Mouse (Mus musculus) spleen, postnatal 10 days (tissue): ENCODE measurements around the gene Aspdh.
A peak's percentile ranks its signal among the peaks of the same experiment; 100 is the strongest.

Source experiments
- DNase-seq, 2 experiments: peaks; one replicate each; pipeline ENCODE4 v3.0.0; 2021 to 2022; ENCODE audit warnings: low spot score in 2 of 2

Aspdh gene

GRCm38 (mm10) chr7:44497361-44498055, 32.3 kb downstream of the Aspdh start:
- no peak for DNase-seq

- DNase-seq: no peak
Observed at GRCm38 (mm10) chr7:44498922-44499321, 33.7 kb downstream of the Aspdh start.

GRCm38 (mm10) chr7:44500046-44500445, 34.9 kb downstream of the Aspdh start:
- no peak for DNase-seq

GRCm38 (mm10) chr7:44501563-44502115, 36.4 kb downstream of the Aspdh start:
- peak; percentile 74 to 88 for DNase-seq

GRCm38 (mm10) chr7:44507491-44507890, 42.3 kb downstream of the Aspdh start:
- DNase-seq: no peak
